Mouse (Mus musculus): ENCODE results near the gene Gpr155. TPM values are rescaled to one million over a fixed set of nuclear protein-coding genes. Genes with fewer than 3 reads are reported as not detected.
A peak's percentile ranks its signal among the peaks of the same experiment; 100 is the strongest.

Gene Gpr155
- polyA plus RNA-seq, 2 experiments, result 4.1 to 9.0 TPM

- Histone ChIP-seq H3K36me3 (replicated peaks; ENCODE audit: control insufficient read depth, insufficient read depth, low read depth) (peaks cover 4% of the 10 kb centered on the region; the same call in 1 of the 2 replicates), H3K27ac (no peak overlapping the region), H3K4me3 (ENCODE audit: insufficient read depth in 1 of 2, low read depth in 2 of 2, low read length in 2 of 2) (no peak overlapping the region), H3K9ac (replicated peaks) (no peak overlapping the region), H3K4me2 (ENCODE audit: low read depth) (no peak overlapping the region), H3K9me3 (ENCODE audit: control insufficient read depth, low read length) (no peaks in the 10 kb centered on the region), H3K27me3 (ENCODE audit: control insufficient read depth, insufficient read depth, low read length) (no peaks in the 10 kb centered on the region), H3K4me1 (replicated peaks; ENCODE audit: control insufficient read depth in 2 of 2, insufficient read depth in 2 of 2, low read length in 1 of 2) (peaks cover 5 to 10% of the 10 kb centered on the region in 2 experiments; a peak in 3 of 4 replicates)
- DNase-seq (ENCODE audit: low read depth in 3 of 3, low spot score in 3 of 3) (no peak), ATAC-seq (ENCODE audit: insufficient read depth) (no peak)
- WGBS (ENCODE audit: insufficient replicate concordance), result 65% methylated on average over 9 of the region's 9 CpGs
- TF ChIP-seq CTCF (IDR thresholded peaks at IDR 0.05; ENCODE audit: low read depth), result no peak
- TF ChIP-seq EP300 (IDR thresholded peaks at IDR 0.05; ENCODE audit: low read depth), result no peak
Observed at GRCm38 (mm10) chr2:73380298-73380975, 5.9 kb downstream of the Gpr155 start.

DNA sequence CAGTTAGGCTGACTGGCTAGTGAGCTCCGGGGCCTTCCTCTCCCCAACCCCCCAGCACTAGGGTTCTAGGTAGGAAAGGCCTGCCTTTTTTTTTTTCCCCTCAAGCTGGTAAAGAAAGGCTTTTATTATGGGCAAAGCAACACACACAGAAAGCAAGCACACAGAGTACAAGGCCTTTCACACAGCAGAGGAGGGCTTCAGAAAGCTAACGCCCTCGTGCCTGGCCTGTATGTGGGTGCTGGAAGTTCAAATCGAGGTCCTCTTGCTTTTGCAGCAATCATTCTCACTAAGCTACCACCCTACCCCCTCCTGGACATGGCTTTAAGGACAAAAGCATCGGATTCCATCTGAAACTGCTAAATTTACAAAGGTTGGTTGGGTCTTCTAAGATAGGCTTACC lies 6.7 kb downstream of the Gpr155 start:
- no peaks in the 10 kb centered on the region for H3K27me3 ChIP-seq (ENCODE audit: control insufficient read depth, insufficient read depth, low read length)
- DNase-seq (ENCODE audit: low read depth in 3 of 3, low spot score in 3 of 3) (no peak), ATAC-seq (ENCODE audit: insufficient read depth) (no peak)
- peaks cover 3 to 6% of the 10 kb centered on the region in 2 experiments; a peak in 2 of 4 replicates for H3K4me1 ChIP-seq (replicated peaks; ENCODE audit: control insufficient read depth in 2 of 2, insufficient read depth in 2 of 2, low read length in 1 of 2)
- no peak overlapping the region for H3K4me2 ChIP-seq (ENCODE audit: low read depth)
- no peaks in the 10 kb centered on the region for H3K9me3 ChIP-seq (ENCODE audit: control insufficient read depth, low read length)
- H3K9ac ChIP-seq (replicated peaks), result no peak overlapping the region
- H3K27ac ChIP-seq, result no peak overlapping the region
- peaks cover 4% of the 10 kb centered on the region; the same call in 1 of the 2 replicates for H3K36me3 ChIP-seq (replicated peaks; ENCODE audit: control insufficient read depth, insufficient read depth, low read depth)
- TF ChIP-seq CTCF (IDR thresholded peaks at IDR 0.05; ENCODE audit: low read depth), result no peak
- TF ChIP-seq EP300 (IDR thresholded peaks at IDR 0.05; ENCODE audit: low read depth), result no peak
- H3K4me3 ChIP-seq (ENCODE audit: insufficient read depth in 1 of 2, low read depth in 2 of 2, low read length in 2 of 2), result no peak overlapping the region
- WGBS (ENCODE audit: insufficient replicate concordance), result 79% methylated on average over 5 of the region's 5 CpGs

GRCm38 (mm10) chr2:73378326-73378725 lies 8.0 kb downstream of the Gpr155 start:
- Histone ChIP-seq H3K9me3 (ENCODE audit: control insufficient read depth, low read length) (no peaks in the 10 kb centered on the region), H3K4me3 (ENCODE audit: insufficient read depth in 1 of 2, low read depth in 2 of 2, low read length in 2 of 2) (no peak overlapping the region), H3K36me3 (replicated peaks; ENCODE audit: control insufficient read depth, insufficient read depth, low read depth) (peaks cover 4% of the 10 kb centered on the region; the same call in 1 of the 2 replicates), H3K4me2 (ENCODE audit: low read depth) (no peak overlapping the region), H3K4me1 (replicated peaks; ENCODE audit: control insufficient read depth in 2 of 2, insufficient read depth in 2 of 2, low read length in 1 of 2) (no peaks in the 10 kb centered on the region), H3K27me3 (ENCODE audit: control insufficient read depth, insufficient read depth, low read length) (no peaks in the 10 kb centered on the region), H3K9ac (replicated peaks) (no peak overlapping the region), H3K27ac (no peak overlapping the region)
- 83% methylated on average over 5 of the region's 5 CpGs for WGBS (ENCODE audit: insufficient replicate concordance)
- TF ChIP-seq CTCF (IDR thresholded peaks at IDR 0.05; ENCODE audit: low read depth) (no peak), EP300 (IDR thresholded peaks at IDR 0.05; ENCODE audit: low read depth) (no peak)
- ATAC-seq (ENCODE audit: insufficient read depth), result no peak
- no peak for DNase-seq (ENCODE audit: low read depth in 3 of 3, low spot score in 3 of 3)

GRCm38 (mm10) chr2:73371530-73372335 lies 14.6 kb downstream of the Gpr155 start:
- H3K27ac ChIP-seq, result no peak overlapping the region
- H3K27me3 ChIP-seq (ENCODE audit: control insufficient read depth, insufficient read depth, low read length), result no peaks in the 10 kb centered on the region
- H3K4me3 ChIP-seq (ENCODE audit: insufficient read depth in 1 of 2, low read depth in 2 of 2, low read length in 2 of 2), result no peak overlapping the region
- ATAC-seq (ENCODE audit: insufficient read depth) (no peak), DNase-seq (ENCODE audit: low read depth in 3 of 3, low spot score in 3 of 3) (no peak)
- H3K9ac ChIP-seq (replicated peaks), result no peak overlapping the region
- H3K4me2 ChIP-seq (ENCODE audit: low read depth), result no peak overlapping the region
- no peaks in the 10 kb centered on the region; the same call in 1 of the 2 replicates for H3K36me3 ChIP-seq (replicated peaks; ENCODE audit: control insufficient read depth, insufficient read depth, low read depth)
- H3K9me3 ChIP-seq (ENCODE audit: control insufficient read depth, low read length), result no peaks in the 10 kb centered on the region
- WGBS (ENCODE audit: insufficient replicate concordance), result 70% methylated on average over 9 of the region's 9 CpGs
- no peaks in the 10 kb centered on the region for H3K4me1 ChIP-seq (replicated peaks; ENCODE audit: control insufficient read depth in 2 of 2, insufficient read depth in 2 of 2, low read length in 1 of 2)
- TF ChIP-seq EP300 (IDR thresholded peaks at IDR 0.05; ENCODE audit: low read depth), result no peak
- no peak for TF ChIP-seq CTCF (IDR thresholded peaks at IDR 0.05; ENCODE audit: low read depth)

DNA sequence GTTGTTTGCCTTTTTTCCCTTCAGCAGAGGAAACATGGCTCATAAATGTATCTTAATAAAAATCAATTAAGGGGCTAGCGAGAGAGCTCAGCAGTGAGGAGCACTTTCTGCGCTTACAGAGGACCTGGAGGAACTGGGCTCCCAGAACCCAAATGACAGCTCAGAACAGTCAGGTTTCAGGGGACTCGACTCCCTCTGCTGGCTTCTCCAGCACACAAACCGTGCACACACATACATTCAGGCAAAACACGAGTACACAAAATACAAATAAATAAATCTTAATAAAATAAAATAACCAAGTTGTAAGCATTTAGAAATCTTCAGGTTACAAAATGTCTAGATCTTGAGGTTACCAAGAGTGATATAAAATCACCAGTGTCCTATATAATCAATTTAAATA lies 22.9 kb downstream of the Gpr155 start:
- Histone ChIP-seq H3K27me3 (ENCODE audit: control insufficient read depth, insufficient read depth, low read length) (no peaks in the 10 kb centered on the region), H3K9me3 (ENCODE audit: control insufficient read depth, low read length) (no peaks in the 10 kb centered on the region), H3K4me2 (ENCODE audit: low read depth) (no peak overlapping the region), H3K9ac (replicated peaks) (no peak overlapping the region), H3K36me3 (replicated peaks; ENCODE audit: control insufficient read depth, insufficient read depth, low read depth) (no peaks in the 10 kb centered on the region; the same call in 1 of the 2 replicates), H3K27ac (no peak overlapping the region), H3K4me1 (replicated peaks; ENCODE audit: control insufficient read depth in 2 of 2, insufficient read depth in 2 of 2, low read length in 1 of 2) (peaks cover 23% of the 10 kb centered on the region in 2 experiments), H3K4me3 (ENCODE audit: insufficient read depth in 1 of 2, low read depth in 2 of 2, low read length in 2 of 2) (no peak overlapping the region)
- ATAC-seq (ENCODE audit: insufficient read depth) (no peak), DNase-seq (ENCODE audit: low read depth in 3 of 3, low spot score in 3 of 3) (no peak)
- WGBS (ENCODE audit: insufficient replicate concordance), result 72% methylated on average over 5 of the region's 5 CpGs
- TF ChIP-seq CTCF (IDR thresholded peaks at IDR 0.05; ENCODE audit: low read depth) (peak; percentile 60), EP300 (IDR thresholded peaks at IDR 0.05; ENCODE audit: low read depth) (no peak)
